Mouse (Mus musculus) adrenal gland, adult 8-10 months (tissue): ENCODE results near the gene Lipo2. TPM values are rescaled to one million over a fixed set of nuclear protein-coding genes. Genes with fewer than 3 reads are reported as not detected.
"Not testable (repeated sequence)": the region's sequence is repeated elsewhere in the genome, so short reads cannot be mapped to it uniquely, and the experiment has no call there.

Experiments used
- DNase-seq: peaks from one replicate; pipeline ENCODE4 v3.0.0; 2022
- total RNA-seq, 4 experiments: library from RNA; stranded (reverse); gene quantifications; 2 replicates each; pipeline ENCODE4 v1.2.4; 2022

Lipo2 gene
- total RNA-seq: under 1 TPM in 3 of 4 experiments, not detected in 1; 0.13 to 0.43 (median 0.31) TPM

DNA sequence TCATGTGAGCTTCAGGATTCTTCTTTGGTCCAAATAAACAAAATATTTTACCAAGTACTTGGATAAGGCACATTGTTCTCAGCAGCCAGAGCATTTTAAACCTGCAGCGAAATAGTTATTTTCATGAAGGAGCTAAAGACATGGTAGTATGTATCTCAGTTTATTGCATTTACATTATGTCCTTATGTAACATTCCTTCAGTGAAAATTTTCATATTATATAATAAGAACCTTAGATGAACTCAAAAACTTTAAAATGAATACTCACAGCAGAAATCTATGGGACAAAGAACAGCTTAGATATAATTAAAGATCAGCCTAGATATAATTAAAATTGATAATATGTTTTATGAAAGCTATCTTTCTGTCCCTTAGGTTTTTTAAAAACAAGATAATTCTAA, at the start of gene Lipo2:
TSS of gene Lipo2 (minus strand) at position 101 of the 400 bp plus-strand sequence.
- not testable (repeated sequence) for DNase-seq

DNA sequence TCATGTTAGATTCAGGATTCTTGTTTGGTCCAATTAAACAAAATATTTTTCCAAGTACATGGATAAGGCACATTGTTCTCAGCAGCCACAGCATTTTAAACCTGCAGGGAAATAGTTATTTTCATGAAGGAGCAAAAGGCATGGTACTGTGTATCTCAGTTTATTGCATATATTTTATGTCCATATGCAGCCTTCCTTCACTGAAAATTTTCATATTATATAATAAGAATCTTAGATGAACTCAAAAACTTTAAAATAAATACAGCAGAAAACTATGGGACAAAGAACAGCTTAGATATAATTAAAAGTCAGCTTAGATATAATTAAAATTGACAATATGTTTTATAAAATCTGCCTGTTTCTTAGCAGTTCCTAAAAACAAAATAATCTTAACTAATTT, 36.2 kb upstream of the Lipo2 start, which contains the start of gene Lipo1:
TSS of gene Lipo1 (minus strand) at position 101 of the 400 bp plus-strand sequence.
- not testable (repeated sequence) for DNase-seq

DNA sequence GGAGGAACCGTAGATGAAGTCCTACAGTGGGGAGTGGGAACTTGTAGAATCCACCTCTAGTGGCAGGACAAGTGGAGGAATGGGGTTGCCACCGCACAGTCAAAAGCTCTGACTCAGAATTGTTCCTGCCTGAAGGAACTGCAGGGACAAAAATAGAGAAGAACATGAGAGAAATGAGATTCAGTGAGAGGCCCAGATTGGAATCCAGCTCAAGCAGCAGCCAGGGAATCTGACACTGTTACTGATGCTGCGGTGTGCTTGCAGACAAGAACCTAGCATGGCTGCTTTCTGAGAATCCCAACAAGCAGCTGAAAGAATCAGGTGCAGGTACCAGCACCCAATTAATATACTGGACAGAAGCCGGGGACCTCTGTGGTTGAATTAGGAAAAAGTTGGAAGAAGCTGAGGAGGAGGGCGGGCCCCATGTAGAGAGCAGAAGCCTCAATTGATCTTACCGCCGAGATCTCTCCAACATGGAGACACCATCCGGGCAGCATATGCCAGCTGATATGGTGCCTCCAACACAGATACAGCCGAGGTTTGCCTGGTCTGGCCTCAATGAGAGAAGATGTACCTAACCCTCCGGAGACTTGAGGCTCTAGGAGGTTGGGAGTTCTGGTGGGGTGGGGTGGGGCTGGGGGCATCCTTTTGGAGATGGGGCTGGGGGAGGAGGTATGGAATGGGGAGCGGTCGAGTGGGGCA, 35.6 kb upstream of the Lipo2 start:
- no peak for DNase-seq

DNA sequence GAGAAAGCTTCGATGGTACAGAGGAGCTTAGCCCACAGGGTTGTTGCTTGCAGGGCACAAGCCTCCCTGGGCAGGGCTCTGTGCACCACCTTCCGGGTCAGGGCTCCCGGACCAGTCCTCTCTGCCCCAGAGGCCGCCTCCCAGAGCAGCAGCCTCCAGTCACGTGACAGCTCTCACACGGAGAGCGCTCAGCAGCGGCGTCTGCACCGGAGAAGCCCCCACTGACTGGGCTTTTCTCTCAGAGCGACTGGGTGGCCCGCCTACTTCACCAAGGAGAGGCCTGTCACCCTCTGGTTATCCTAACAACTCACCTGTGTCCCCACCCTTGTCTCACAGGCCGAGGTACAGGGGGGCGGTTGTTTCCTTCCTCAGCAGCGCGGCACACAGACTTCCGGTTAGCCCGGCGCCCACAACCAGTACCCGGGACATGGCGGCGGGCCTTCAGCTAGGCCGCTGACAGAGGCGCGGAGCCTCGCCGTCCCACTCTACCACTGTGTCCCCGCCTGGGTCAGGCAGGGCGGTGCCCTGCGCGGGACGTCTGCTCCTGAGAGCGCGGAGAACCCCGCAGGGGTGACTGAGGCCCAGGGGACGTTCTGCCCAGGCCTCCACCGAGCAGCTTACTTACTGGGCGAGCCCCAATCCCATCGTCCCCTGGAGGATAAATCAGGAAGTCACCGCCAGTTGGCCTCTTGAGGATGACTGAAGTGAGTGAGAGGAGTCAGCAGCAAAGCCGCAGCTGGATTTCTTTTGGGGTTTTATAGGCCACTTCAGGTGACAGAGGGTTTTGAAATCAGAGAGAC, 10.3 kb upstream of the Lipo2 start, which contains the start of gene Lipo3:
TSS of gene Lipo3 (minus strand) at position 665 of the 800 bp plus-strand sequence.
- DNase-seq: peak; percentile 0

Other genes with a start within 250 kb of the Lipo2 start
- under 1 TPM; 0.22 to 0.28 (median 0.27) TPM for gene Lipo4, start 233.6 kb downstream of the Lipo2 start, total RNA-seq
- gene Gm8978, start 126.1 kb downstream of the Lipo2 start, total RNA-seq: not detected
- 10 to 100 TPM; 10.6 to 16.1 (median 13.0) TPM for gene Lipo3, start 10.6 kb upstream of the Lipo2 start, total RNA-seq
- gene Lipo1, start 36.1 kb upstream of the Lipo2 start, total RNA-seq: not detected
- not detected for gene Lipf, start 209.8 kb upstream of the Lipo2 start, total RNA-seq